Comparison of ENCODE assay signal across 11 mouse cellular contexts in the genomic region with DNA sequence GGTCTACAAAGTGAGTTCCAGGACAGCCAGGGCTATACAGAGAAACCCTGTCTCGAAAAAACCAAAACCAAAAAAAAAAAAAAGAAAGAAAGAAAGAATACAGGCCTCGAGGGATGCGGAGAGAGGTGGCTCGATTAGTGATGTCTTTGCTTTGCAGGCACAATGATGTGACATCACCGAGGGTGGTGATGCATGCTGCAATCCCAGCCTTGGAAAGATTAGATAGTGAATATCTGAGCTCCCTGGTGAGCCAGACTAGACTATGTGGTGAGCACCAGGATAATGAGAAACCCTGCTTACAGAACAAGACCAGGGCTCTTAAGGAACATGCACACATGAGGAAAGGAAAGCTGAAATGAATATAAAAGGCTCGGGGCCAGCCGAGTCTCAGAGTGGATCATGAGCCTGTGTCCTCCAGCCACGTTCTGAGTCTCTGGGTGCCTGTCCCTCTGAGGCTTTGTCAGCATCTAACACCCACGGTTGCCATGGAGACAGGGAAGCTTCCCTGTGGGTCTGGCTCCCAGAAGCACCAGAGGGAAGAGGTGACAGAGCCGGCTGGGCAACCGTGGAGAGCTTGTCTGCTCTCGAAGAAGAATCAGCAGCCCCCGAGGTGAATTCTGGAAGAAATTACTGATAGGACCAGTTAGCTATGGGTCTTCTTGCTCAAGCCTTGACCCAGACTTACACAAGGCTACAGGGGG. TPM values are rescaled to one million over a fixed set of nuclear protein-coding genes. Genes with fewer than 3 reads are reported as not detected.
DNase-seq lines count a peak whose midpoint lies in the region.
"Had no signal": no experiment of that assay in that cellular context is flagged by ENCODE, and none has a peak within 500 bp of the region (broad histone marks: within the 10 kb centered on the region; RNA-seq: fewer than 3 reads in every experiment).

No protein-coding gene starts in this region.

- intact Hi-C loops in left cerebral cortex, postnatal 36 days (cut with DNase I) = no loop called here
- intact Hi-C loops in heart, postnatal 25 days (cut with DNase I) = no loop called here

- DNase-seq in adrenal gland, postnatal 14 days = peak; percentile 55
- DNase-seq in adrenal gland, postnatal 4 days (ENCODE audit: low spot score in 2 of 2) = no peak
- DNase-seq in ovary, adult 18-20 months (ENCODE audit: low spot score) = peak; percentile 16
- DNase-seq in ovary, postnatal 10 days (ENCODE audit: low spot score) = no peak
- peak; percentile 36 to 46 for DNase-seq in left cerebral cortex, postnatal 36 days (ENCODE audit: low spot score in 2 of 2)
- no peak for DNase-seq in heart, postnatal 25 days (ENCODE audit: low spot score)
- no peak for DNase-seq in kidney, postnatal 4 days
- no peak for DNase-seq in cerebellum, adult 9-10 months
- DNase-seq: gastrocnemius, postnatal 36 days; heart, postnatal 10 days; liver had no signal

RNA-seq across cellular contexts. Expression of a gene that starts 20.9 kb away (rescaled TPM):
- total RNA-seq in adrenal gland, postnatal 14 days (2021) = 0.60 and 0.85 TPM in 2 replicates
- total RNA-seq in adrenal gland, postnatal 4 days (2021) = 1 to 10 TPM; 1.5 to 3.1 TPM
- under 1 TPM; 0.07 TPM for total RNA-seq in left cerebral cortex, postnatal 36 days (2021)
- not detected for total RNA-seq in heart, postnatal 25 days (2021)

RNA-seq across cellular contexts. Expression of a gene that starts 34.3 kb away (rescaled TPM):
- 0.86 and 2.4 TPM in 2 replicates for total RNA-seq in adrenal gland, postnatal 14 days (2021)
- 1 to 10 TPM in 1 of 2 experiments, under 1 TPM in 1; 0.62 to 2.0 TPM for total RNA-seq in adrenal gland, postnatal 4 days (2021)
- total RNA-seq in left cerebral cortex, postnatal 36 days (2021) = not detected
- total RNA-seq in heart, postnatal 25 days (2021) = not detected

Comparison
In these comparisons a context has a peak if more than half of its experiments do, and no peak if none do; other contexts are left out.
1. DNase-seq: peak in adrenal gland, postnatal 14 days (single experiment), ovary, adult 18-20 months (single experiment) and left cerebral cortex, postnatal 36 days (2 of 2); none in adrenal gland, postnatal 4 days (0 of 2), ovary, postnatal 10 days (single experiment), heart, postnatal 25 days (single experiment), kidney, postnatal 4 days (0 of 2) and cerebellum, adult 9-10 months (single experiment).